Mouse (Mus musculus) gastrocnemius, postnatal 14 days (tissue): ENCODE measurements around the gene Mpz. TPM values are rescaled to one million over a fixed set of nuclear protein-coding genes. Genes with fewer than 3 reads are reported as not detected.
A peak's percentile ranks its signal among the peaks of the same experiment; 100 is the strongest.

Source experiments
- DNase-seq: peaks from one replicate; pipeline ENCODE4 v3.0.0; 2021; ENCODE audit warnings: mixed read lengths
- intact Hi-C: fragments of 180-260 bp; cut with DNase I; formaldehyde crosslinking; loops from one replicate; pipeline ENCODE4 v1.15.1; 2025; ENCODE audit warnings: low total_unique reads
- total RNA-seq, 2 experiments: library from RNA; stranded (reverse); gene quantifications; 2 replicates each; pipeline ENCODE4 v1.2.3; 2021

Mpz gene
- total RNA-seq, 2 experiments from 2014 or later, result 117 to 734 TPM

DNA sequence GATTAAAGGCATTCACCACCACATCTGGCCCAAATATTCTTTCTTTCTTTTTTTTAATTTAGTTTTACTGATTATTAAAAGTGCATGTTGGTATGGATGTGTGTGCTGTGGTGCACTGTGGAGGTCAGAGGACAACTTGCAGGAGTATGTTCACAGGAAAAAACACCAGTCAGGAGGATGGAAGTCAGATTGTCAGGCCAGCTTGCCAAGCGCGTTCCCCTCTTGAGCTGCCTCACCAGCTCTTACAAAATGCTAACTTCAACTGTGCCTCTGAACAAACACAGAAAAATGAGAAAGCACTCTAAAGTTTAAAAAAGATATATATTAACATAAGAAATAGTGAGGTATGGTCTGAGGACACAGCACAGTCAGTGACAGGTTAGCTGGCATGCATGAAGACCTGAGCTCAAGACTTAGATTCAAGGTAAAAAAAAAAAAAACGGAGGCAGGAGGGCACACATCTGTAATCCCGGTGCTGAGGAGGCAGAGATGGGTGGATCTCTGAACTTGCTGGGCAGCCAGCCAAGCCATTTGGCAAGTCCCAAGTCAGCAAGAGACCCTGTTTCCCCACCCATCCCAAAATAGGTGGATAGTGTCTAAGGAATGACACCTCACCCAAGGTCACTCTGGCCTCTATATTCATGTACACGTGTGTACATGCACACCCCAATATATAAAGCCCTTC lies 29.1 kb downstream of the Mpz start:
- no peak for DNase-seq
- intact Hi-C loops, result no loop called here

DNA sequence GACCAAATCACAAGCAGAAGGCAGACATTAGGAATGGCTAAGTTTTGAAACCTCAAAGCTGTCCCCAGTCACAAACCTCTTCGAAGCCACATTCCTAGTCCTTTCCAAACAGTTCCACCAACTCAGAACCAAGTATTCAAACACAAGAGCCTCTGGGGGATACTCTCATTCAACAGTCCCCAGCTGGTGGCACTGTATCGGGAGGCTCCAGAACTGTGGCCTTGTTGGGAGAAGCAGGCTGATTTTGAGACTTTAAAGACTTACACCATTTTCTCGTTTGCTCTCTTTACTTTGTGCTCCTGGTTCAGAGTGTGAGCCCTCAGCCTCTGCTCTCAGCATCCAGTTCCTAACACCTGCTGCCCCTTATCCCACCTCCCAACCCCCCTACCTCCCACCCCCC lies 32.5 kb downstream of the Mpz start:
- DNase-seq, result no peak
- intact Hi-C loops, result no loop called here

DNA sequence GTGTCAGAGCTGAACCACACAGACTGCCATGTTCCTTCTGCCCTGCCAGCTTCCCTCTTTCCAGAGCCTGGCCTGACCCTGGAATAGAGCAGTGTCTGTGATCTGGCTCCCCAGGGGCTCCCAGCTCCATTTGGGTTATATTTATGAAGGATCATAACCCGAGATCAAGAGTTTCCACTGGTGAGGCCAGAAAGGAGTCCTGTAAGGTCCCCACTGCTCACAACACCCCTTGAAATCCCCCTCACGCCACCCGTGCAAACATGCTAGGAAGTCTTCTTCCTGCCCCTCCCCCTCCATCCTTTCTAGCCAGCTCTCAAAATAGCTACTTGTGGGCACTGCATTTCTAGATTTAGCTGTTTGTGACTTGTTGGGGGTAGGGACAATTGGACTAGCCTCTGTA lies 33.1 kb downstream of the Mpz start:
- no peak for DNase-seq
- intact Hi-C loops, result no loop called here

DNA sequence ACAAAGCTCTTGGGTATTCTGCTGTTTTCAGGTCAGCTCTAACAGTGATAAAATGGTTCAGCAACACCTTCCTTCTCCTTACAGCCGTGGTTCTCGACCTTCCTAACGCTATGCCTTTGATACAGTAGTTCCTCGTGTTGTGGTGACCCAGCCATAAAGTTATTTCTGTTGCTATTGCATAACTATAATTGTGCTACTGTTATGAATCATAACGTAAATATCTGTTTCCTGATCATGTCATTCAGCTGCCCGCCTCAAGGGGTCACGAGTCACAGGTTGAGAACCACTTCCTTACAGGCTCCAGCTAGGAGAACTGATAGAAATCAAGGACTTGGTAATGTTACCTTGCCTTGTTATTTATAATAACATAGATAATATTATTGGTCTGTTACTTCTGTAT lies 33.8 kb downstream of the Mpz start:
- no peak for DNase-seq

DNA sequence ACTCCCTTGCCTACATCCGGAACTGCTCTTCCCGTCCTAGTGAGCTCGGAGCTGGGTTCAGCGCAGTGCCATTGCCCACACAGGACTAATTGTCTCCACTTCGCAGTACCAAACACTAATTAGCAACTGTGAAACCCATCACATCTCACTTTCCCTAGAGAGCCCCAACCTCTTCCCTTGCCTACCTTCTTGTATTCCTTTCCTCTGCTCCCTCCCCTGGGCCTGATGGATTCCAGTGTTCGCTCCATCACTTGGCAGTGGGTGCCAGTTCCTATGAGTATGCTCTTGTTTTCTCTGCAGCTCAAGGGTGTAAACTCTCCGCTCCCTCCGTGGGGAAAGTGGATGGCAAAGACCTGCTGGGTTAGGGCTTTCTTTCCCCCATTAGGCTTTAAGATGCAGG lies 35.1 kb downstream of the Mpz start:
- DNase-seq, result no peak
- intact Hi-C loops, result no loop called here

More for the DNA sequence above, 33.8 kb downstream of the Mpz start:
- intact Hi-C loops, result no loop called here

DNA sequence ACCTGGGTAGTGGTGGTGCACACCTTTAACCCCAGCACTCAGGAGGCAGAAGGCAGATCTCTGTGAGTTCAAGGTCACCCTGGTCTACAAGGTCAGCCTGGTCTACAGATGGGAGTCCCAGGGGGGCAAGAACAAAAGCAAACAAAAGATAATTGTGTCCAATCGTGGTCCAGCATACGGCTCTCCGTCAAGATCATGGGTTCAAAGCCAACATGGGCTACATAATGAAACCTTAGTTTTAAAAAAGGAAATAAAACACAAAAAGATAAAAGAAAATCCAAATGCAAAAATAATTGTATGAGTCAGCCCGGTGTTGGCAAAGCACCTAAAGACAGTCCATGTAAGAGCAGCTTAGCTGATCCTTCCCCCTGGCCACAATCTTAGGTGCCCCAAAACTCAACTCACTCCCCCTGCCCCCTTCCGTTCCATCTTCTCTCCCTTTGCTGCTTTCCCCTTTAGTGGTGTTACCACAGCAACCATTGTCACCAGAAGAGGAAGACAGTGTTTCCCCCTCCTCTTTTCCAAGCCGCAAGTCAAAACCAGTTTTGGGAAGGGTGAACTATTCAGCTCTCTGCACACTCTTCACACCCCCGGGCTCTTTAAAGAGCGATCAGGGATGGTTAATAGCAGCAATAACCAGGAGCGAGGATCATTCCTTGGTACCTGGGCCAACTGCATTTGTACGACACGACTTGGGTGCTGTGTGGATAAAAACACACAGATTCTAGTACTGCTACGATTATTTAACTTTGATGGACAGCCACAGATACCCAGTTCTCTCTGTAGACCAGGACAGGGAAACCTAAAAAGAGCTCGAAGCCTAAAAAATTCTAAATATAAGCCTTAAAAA lies 37.6 kb downstream of the Mpz start:
- intact Hi-C loops, result no loop called here

DNA sequence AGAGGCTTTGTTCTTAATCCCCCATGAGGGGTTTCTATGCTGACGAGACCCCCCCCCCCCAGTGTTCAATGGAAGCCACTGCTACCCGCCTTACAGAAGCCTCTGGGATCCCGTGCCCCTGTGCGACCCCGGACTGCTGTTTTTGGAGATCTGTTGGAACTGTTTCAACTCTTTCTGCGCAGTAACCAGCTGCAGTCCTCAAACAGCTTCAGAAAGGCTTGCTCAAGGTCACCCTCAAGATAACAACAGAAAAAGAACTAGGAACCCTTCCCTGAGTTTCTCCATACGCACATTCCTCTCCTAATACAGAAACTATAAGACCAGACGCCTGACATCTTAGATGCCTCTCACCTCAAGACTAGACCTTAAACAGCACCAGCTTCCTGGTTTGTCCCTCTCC lies 38.5 kb downstream of the Mpz start:
- no peak for DNase-seq
- intact Hi-C loops, result no loop called here

More for the DNA sequence above, 37.6 kb downstream of the Mpz start:
- DNase-seq, result no peak

DNA sequence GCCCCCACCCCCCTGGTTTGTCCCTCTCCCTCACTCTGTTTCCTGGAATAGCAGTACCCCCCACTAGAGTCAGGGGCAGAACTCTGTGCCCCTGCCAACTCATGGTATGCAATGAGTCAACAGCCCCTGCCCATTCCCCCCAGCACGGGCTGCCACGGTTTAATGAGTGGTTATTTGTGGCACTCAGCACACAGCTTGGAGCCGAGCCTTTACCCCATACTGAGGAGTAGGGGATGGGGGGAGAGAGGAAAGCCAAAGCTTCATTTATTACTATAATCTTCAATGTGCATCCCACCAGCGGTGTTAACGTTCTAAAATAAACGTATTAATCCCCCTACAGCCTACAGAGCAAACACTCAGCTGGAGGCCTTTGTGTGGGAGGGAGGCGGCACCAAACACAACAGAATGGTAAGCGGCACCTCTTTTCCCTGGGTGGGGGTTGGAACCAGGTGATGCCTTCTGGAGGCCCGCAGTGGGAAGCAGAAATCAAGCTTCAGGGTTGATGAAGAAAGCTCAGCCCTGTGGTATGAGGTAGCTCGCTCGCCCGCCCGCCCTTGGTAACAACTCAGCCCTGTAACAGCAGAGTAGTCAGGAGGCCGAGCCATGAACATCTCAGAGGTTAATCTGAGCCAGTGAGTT lies 39.1 kb downstream of the Mpz start:
- no peak for DNase-seq
- intact Hi-C loops, result no loop called here

DNA sequence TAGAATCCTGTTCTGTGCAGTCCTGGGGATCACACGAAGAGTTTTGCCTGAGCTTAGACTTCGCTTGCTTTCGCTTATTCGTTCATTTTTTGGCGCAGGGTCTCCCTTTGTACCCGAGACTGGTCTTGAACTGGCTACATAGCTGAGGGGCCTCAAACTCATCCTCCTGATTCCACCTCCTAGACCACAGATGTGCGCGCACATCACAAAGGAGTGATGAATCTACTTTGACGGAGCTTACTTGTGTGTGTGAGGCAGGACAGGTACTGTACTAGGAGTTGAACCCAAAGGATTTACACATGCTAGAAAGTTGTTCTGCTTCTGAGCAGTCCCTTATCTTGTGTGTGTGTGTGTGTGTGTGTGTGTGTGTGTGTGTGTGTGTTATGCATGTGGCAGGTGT lies 40.3 kb downstream of the Mpz start:
- intact Hi-C loops, result no loop called here
- DNase-seq, result no peak

DNA sequence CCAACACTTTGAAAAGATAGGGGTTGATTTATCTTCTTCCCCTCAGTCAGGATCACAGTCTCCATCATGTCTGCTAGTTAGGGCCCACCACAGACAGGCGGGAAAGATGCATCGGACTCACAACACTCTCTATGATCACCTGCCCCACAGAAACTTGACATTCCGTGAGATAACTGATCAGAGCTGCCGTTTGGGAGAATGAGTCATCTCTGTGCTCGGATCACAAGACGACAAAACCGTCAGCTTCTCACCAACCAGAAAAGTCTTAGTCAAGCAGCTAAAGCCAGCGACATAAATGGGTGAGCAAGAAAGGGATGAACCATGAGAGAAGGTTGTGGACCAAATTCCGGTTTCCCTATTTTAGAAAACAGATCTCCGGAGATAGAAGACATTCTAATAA lies 41.8 kb downstream of the Mpz start:
- intact Hi-C loops, result no loop called here
- no peak for DNase-seq

DNA sequence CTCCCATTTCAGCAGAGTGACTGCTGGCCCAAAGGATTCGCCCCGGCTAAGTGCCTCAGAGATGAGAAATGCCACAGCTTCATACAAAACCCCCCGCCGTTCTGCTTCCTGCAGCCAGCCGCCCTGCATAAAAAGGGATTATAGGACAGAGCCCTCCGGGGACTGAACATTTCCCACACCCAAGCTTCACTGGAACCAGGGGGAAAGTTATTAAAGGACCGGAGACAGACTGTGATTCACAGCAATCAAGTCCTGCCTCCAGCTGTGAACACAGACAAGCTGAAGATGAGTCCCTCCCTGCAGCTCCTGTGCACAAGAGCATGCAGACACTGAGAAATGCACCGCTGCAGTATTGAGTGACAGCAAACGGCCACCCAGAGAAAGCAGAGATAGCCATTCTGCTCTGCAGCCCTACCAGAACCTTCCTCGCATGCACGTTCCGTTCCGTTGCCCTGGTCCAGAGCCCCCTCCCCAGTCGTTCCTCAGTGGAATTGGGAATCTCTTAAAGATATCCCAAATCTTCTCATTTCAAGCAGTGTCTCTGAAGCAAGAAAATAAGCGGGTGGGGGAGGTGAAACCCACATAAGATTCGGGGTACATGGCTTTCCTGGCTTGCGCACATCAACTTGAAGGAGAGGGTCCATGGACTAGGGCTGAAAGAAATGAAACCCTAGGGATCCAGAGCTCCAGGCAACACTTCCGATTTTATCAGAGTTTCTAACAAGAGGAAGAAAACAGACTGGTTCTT lies 42.8 kb downstream of the Mpz start:
- no peak for DNase-seq
- intact Hi-C loops, result no loop called here

DNA sequence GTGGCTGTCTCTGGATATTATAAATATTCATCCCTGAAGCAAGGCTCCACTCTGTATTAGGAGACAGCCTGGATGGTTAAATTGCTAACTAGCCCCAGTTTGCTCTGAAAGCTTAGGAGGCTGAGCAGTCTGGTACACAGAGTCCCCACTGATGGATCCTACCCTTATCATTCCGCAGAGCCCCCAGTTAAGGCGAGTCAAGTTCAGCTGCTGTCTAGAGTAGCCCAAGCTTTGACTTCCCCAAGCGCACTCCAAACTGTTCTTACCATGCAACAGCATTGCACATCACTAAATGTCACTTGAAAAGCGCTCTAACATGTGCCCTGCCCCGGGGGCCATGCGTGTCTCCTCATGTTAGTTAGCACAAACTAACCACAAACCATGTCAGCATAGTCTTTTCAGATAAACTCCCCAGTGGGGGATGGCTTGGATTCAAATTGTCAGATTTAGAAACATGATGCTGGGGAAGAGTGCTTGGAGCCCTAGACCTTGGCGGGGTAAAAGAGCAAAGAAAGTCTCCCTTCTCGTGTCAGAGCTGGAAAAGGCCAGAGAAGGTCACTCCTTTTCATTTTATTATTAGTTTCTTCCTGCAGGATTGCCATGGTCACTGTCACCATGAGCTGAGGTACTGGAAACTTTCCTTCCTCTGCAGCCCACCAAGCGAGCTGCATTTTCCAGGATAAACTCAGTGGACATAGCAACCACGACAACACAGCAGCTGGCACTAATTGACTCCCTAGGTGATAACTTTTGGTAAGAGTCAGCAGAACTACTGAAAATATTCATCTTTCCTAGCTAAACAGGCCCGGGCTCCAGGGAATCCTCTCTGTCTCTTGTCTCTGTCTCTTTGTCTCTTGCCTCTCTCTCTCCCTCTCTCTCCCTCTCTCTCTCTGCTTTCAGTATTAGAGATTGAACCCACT lies 43.7 kb downstream of the Mpz start:
- intact Hi-C loops, result no loop called here
- DNase-seq, result no peak

DNA sequence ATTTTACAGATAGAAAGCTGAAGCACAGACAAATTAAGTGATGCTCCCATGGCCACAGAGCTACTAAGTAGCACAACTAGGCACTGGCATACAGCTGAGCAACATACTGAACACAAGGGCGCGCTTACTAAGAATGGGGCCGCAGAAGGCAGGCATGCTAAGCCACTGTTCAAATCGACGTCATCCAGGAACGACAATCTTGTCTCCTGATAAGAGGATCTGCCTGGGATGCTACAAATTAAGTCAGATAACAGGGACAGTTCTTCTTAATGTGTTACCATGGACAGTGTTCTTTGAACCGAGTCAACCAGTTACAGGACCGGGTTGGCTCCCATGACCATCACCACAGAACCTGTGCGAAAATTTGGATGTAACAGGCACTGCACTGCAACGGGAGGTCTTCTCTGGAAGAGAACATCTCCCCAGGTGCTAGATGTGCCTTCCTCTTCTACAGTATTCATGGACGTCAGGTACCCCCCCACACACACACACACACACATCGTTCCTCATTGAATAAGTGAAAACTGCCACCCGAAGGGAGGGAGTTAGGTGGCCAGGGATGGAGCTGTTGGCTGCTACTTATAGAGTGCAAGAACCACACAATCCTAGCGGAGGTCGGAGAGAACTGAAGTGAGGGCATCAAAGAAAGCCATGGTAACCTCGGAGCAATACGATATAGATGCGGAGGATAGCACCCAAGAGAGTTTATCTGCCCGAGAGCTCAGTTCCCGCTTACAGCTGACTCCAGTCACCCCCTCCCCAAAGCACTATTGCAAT lies 44.7 kb downstream of the Mpz start:
- intact Hi-C loops, result no loop called here
- no peak for DNase-seq

DNA sequence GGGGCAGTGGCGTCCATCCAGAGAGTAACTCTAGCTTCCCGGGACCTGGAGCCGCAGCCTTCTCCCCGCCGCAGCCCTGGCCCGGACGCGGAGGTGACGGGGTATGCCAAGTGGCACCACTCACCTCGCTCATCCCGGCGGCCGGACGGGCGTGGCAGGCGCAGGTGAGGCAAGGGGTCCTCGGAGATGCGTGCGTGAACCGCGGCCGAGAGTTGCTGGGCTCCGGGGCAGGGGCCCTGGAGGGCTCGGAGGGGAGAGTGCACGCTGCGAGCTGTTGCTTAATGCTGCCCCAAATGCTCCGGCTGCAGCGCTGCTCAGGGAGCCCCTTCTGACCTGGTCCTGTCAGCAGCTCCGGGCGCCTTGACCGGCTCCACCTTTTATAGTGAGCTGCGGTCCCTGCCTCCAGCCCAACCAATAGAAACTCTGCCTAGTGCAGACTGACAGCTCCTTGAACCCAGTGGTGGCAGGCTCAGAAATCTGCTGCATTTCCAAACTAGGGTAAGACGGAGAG lies 45.4 kb downstream of the Mpz start, which contains the start of gene Pcp4l1:
Pcp4l1 (minus strand) TSS at position 382 of the 511 bp plus-strand sequence.
- intact Hi-C loops, result no loop called here
- peak; percentile 36 for DNase-seq

DNA sequence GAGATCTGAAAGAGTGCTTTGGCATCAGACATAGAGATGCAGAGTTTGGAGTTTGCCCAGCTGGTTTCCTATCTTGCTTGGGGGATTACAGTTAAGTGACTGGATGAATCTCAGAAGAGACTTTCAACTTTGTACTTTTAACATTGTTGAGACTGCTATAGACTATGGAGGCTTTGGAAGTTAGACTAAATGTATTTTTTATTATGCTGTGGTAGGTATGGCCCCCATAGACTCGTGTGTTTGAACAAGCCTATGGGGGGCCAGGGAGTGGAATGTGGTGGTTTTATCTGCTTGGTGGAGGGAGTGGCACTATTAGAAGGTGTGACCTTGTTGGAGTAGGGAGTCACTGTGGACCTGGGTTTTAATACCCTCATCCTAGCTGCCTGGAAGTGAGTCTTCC lies 49.0 kb downstream of the Mpz start:
- intact Hi-C loops, result no loop called here
- DNase-seq, result no peak

DNA sequence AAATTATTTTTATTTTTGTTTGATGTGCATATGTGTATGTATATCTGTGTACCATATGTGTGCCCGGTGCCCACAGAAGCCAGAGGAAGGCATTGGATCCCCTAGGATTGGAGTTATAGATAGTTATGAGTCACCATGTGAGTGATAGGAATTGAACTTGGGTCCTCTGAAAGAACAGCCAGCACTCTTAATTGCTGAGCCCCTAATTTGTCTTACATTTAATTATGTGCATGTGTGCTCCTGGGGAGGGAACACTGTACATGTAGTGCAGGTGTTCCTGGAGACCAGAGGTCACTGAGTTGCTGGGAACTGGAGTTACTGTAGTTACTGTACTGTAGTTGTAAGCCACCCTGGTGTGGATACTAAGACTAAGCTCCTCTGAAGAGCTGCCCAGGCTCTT lies 50.3 kb downstream of the Mpz start:
- no peak for DNase-seq
- intact Hi-C loops, result no loop called here

DNA sequence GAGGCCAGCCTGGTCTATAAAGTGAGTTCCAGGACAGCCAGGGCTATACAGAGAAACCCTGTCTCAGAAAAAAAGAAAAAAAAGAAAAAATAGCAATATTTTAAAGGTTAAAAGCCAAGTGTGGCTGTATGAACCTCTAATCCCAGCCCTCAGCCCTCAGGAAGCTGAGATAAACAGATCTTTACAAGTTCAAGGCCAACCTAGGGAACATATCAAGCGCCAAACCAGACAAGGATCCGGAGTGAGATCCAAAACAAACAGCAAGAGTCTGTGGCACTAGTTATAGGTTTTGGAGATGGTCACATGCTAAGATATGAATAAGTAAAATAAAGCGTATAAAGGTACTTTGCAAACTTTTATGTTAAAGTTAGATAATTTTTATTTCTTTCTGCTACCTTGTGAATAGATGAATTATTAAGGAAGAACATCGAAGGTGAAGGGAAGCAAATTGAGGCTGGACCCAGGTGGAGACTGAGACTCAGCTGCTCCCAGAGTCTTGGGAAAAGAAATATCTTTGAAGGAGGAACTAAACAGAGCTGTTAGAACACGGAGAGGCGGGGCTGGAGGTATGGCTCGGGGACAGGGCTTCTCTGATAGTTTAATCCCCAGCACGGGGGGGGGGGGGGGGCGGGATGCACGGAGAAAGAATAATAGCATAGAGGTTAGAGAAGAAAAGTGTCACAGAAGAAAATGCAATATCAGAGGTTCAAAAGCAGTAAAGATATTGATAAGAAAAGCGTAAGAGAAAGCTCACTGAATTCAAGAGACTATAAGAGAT lies 53.1 kb downstream of the Mpz start:
- DNase-seq, result no peak
- intact Hi-C loops, result no loop called here
